Mouse (Mus musculus): Measurements from ENCODE around the gene Pappa. TPM values are rescaled to one million over a fixed set of nuclear protein-coding genes. Genes with fewer than 3 reads are reported as not detected.

The Pappa gene
- total and polyA plus RNA-seq, 3 experiments: not detected

GRCm38 (mm10) chr4:65279272-65279653, 155.3 kb downstream of the Pappa start:
- H3K27me3 ChIP-seq (replicated peaks): no peaks in the 10 kb centered on the region
- in situ Hi-C loops (cut with MboI; ENCODE audit: low pct_ligation_motif_present, low pct_unique_long_range_greater_than_20kb, low sequenced_read_pairs) (no loop called here), dilution Hi-C loops (cut with MboI; ENCODE audit: extremely low pct_ligation_motif_present, extremely low pct_unique_long_range_greater_than_20kb, low sequenced_read_pairs) (no loop called here)
- no peak for TF ChIP-seq JUND (conservative IDR thresholded peaks at IDR 0.05; ENCODE audit: low read depth, low read length)
- TF ChIP-seq RCOR1 (conservative IDR thresholded peaks at IDR 0.05; ENCODE audit: low read depth, low read length): no peak
- TF ChIP-seq KAT2A (IDR thresholded peaks at IDR 0.05; ENCODE audit: insufficient replicate concordance, low read length): no peak
- TF ChIP-seq ETS1 (conservative IDR thresholded peaks at IDR 0.05; ENCODE audit: low read depth, low read length): no peak
- no peak for TF ChIP-seq USF1 (IDR thresholded peaks at IDR 0.05; ENCODE audit: low read depth, low read length)
- no peak for TF ChIP-seq BHLHE40 (IDR thresholded peaks at IDR 0.05; ENCODE audit: low read depth, low read length)
- no peak for DNase-seq (ENCODE audit: extremely low read depth)
- peaks cover 48% of the 10 kb centered on the region for H3K9me3 ChIP-seq (replicated peaks; ENCODE audit: low read length)
- H3K4me2 ChIP-seq (ENCODE audit: insufficient read depth, low read depth, poor library complexity, severe bottlenecking): no peak overlapping the region
- no peaks in the 10 kb centered on the region for H3K79me2 ChIP-seq (replicated peaks; ENCODE audit: control insufficient read depth, extremely low read depth, insufficient read depth, poor library complexity, severe bottlenecking)
- no peaks in the 10 kb centered on the region for H3K4me1 ChIP-seq (ENCODE audit: control insufficient read depth in 1 of 2, insufficient read depth in 2 of 2)
- H3K27ac ChIP-seq (ENCODE audit: insufficient read depth, low read depth): no peak overlapping the region
- no peak overlapping the region for H3K9ac ChIP-seq (ENCODE audit: insufficient read depth, low read depth)
- no peak overlapping the region for H3K4me3 ChIP-seq (replicated peaks in 1 of 3; ENCODE audit: low read depth in 2 of 3, low read length in 2 of 3, poor library complexity in 1 of 3)
- H3K36me3 ChIP-seq (replicated peaks in 1 of 2; ENCODE audit: control insufficient read depth in 1 of 2, insufficient read depth in 1 of 2, low read length in 1 of 2): no peaks in the 10 kb centered on the region

- H3K27ac ChIP-seq (ENCODE audit: insufficient read depth, low read depth): no peak overlapping the region
- dilution Hi-C loops (cut with MboI; ENCODE audit: extremely low pct_ligation_motif_present, extremely low pct_unique_long_range_greater_than_20kb, low sequenced_read_pairs) (no loop called here), in situ Hi-C loops (cut with MboI; ENCODE audit: low pct_ligation_motif_present, low pct_unique_long_range_greater_than_20kb, low sequenced_read_pairs) (no loop called here)
- H3K9ac ChIP-seq (ENCODE audit: insufficient read depth, low read depth): no peak overlapping the region
- H3K9me3 ChIP-seq (replicated peaks; ENCODE audit: low read length): peaks cover 44% of the 10 kb centered on the region
- no peak for DNase-seq (ENCODE audit: extremely low read depth)
- H3K4me3 ChIP-seq (replicated peaks in 1 of 3; ENCODE audit: low read depth in 2 of 3, low read length in 2 of 3, poor library complexity in 1 of 3): no peak overlapping the region
- H3K36me3 ChIP-seq (replicated peaks in 1 of 2; ENCODE audit: control insufficient read depth in 1 of 2, insufficient read depth in 1 of 2, low read length in 1 of 2): no peaks in the 10 kb centered on the region
- no peak overlapping the region for H3K4me2 ChIP-seq (ENCODE audit: insufficient read depth, low read depth, poor library complexity, severe bottlenecking)
- no peaks in the 10 kb centered on the region for H3K27me3 ChIP-seq (replicated peaks)
- H3K79me2 ChIP-seq (replicated peaks; ENCODE audit: control insufficient read depth, extremely low read depth, insufficient read depth, poor library complexity, severe bottlenecking): no peaks in the 10 kb centered on the region
- H3K4me1 ChIP-seq (ENCODE audit: control insufficient read depth in 1 of 2, insufficient read depth in 2 of 2): no peaks in the 10 kb centered on the region
- TF ChIP-seq MAFK (IDR thresholded peaks at IDR 0.05; ENCODE audit: insufficient replicate concordance, low read length) (no peak), MEF2A (IDR thresholded peaks at IDR 0.05; ENCODE audit: borderline replicate concordance, low read depth, low read length) (no peak), CTCF (conservative IDR thresholded peaks at IDR 0.05 in 1 of 2, IDR thresholded peaks at IDR 0.05 in 1 of 2; ENCODE audit: low read depth in 2 of 2, low read length in 2 of 2) (no peak), EP300 (IDR thresholded peaks at IDR 0.05; ENCODE audit: low read length) (no peak), POLR2A (IDR thresholded peaks at IDR 0.05; ENCODE audit: low read depth, low read length) (no peak), USF1 (IDR thresholded peaks at IDR 0.05; ENCODE audit: low read depth, low read length) (no peak), ZKSCAN1 (IDR thresholded peaks at IDR 0.05; ENCODE audit: borderline replicate concordance, low read depth, low read length) (no peak), JUN (IDR thresholded peaks at IDR 0.05; ENCODE audit: insufficient read depth, low read depth, low read length) (no peak), CHD1 (IDR thresholded peaks at IDR 0.05; ENCODE audit: low read depth, low read length) (no peak), ELF1 (IDR thresholded peaks at IDR 0.05; ENCODE audit: low read depth, low read length) (no peak), UBTF (IDR thresholded peaks at IDR 0.05; ENCODE audit: low read depth, low read length) (no peak)
Observed at GRCm38 (mm10) chr4:65279979-65280677, 156.2 kb downstream of the Pappa start.
